Mouse (Mus musculus): ENCODE results near the gene Coq10b.

DNA sequence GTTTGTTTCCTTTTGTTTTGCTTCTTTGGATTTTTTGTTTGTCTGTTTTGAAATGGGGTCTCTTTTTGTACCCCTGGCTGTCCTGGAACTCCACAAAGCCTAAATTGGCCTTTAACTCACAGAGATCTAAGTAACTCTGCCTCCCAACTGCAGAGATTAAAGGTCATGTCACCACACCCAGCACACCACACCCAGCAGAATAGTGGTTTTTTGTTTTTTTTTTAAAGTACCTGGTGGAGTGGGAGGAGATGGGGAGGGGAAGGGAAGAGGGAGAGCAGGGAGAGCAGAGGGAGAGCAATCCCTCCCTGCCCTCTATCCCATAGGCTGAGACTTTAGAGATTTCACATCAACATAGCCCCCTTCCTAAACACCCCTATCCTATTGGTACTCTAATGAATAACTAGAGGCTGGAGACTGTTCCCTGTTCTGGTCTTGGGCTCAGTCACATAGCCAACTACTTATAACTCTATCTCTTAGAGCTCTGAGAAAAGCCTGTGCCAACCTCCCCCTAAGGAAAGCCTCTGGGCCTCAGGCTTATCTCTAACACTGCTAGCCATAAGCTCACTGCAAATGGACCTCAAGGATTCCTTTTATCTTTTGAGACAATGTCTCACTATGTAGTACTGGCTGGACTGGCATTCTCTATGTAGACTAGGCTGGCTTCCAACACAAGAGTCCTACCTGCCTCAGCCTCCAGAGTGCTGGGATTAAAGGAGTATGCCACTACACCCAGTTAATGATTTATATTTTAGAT is 21.4 kb upstream of the Coq10b start:
- no peak for TF ChIP-seq CTCF (IDR thresholded peaks at IDR 0.05; ENCODE audit: low read depth)
- TF ChIP-seq EP300 (IDR thresholded peaks at IDR 0.05; ENCODE audit: low read depth) = no peak

Measured in heart, postnatal 0 days (tissue).